Mouse (Mus musculus): ENCODE measurements at regions not wholly inside any gene's neighbourhood (a gene's known extent, or its start where the extent isn't known, plus 50 kb on each side); places are given as distances from the start of the nearest gene placed in this dataset.

DNA sequence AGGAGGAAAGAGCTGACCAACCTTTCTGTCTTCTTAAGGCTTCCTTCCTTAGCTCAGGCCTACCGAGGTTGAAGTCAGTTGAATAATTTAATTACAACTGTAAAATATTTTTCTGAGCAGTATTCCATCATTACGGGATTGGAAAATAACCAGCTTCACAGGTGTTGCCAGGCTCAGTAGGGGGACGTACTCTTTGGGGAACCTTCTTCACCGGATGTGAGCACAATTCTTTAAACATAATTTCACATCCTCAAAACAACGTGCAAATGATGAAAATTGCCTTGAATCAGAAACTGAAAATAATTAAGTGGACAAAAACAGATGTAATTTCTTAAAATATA, 515.9 kb downstream of the Tns3 start:
- DNase-seq, result no peak

DNA sequence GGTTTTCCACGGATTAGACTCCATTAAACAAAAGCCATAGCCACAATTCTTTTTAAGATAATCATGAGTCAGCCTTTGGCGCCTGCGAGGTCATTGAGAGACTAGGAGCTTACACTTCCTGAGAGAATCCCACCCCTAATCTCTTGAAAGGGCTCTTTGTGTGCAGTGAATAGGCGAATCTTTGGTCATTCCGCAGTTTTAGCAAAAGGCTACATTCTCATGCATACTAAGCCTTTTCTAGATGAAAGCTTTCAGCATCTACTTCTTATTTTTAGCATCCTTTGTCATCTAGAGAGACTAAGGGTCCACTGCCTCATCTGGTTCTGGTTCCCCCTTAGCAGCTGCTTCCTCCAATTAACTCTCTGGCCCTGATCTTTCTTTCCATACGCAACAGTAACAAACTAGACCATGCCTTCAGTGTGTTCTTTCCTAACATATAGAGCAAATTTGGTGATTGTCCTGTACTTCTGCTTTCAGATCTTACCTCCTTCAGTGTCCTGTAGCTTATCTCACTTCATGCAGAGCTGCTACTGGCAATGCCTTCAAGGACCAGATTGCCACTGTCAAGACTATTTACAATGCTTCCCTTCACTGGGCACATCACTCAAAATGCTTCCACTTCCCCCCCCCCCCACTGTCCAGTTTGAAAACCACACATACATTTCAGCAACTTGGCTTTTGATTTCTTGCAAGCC, 516.4 kb downstream of the Tns3 start:
- DNase-seq, result no peak

DNA sequence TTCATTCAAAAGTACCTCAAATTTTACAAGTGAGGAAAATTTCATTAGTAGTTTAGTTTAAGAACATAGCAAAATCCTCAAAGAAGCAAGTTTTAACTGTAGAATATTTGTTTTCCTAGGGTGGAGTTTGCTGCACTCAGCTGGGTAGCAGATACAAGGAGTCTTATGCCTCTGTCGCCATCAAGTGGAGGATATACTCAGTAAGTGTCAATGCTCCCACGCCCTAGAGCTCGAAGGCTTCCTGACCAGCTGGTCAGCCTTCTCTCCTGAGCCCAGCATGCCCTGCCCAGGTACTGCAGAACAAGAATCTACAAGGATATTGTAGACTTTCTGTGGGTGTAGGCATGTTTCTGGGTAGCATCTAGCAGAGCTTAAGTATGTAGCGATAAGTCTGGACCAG, 527.0 kb downstream of the Tns3 start:
- DNase-seq, result no peak

DNA sequence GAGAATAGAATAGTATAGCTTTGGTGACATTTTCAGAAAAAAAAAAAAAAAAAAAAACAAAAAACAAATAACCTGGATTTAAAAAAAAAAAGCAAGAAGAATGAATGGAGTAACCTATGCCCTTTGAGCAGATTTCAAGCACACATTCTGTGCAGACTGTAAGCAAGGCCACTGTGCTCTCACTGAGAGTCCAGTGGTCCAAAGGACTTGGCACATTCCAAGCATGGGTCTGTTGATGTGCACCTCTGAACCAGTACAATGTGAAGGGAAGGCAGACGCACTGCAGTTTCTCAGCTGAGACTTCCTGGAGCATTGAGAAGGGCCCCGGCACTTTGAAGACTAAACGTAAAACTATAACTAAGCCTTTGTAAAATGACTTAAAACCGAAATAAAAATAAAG, 527.7 kb downstream of the Tns3 start:
- no peak for DNase-seq

DNA sequence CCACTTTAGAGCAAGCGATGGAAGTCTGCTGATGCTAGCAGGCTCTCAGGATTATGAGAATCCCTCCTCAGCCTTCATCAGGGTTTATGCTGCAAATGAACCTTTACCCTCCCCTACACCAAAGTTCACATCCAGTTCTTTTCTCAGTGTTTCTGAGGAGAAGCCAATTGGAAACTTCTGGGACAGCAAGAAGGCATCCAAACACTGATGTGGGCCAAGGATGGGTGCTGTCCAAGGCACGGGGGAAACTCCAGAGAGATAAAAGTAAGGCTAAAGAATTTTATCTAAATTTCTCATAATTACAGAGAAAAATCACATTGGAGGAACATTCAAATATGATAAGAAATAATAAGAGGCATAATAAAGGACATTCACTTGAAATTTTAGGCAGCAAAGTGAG, 555.0 kb downstream of the Tns3 start:
- DNase-seq, result no peak

DNA sequence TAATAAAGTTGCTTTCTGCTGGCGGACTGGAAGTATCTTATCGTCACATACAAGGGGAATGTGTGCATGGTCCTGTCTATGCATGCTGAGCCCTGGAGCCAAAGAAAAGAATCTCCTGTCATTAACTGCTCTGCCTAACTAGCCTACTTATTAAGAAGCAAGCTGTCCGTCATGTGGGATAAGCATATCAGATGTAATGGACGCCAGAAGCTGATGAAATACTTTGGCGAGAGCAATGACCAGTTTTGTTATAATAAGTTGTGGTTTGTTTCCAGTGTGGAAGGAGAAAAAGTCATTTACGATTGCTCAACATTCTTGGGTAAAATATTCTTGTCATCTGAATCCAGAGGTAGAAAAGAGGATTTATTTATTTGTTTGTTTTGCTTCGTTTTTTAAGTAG, 563.2 kb downstream of the Tns3 start:
- DNase-seq, result no peak

DNA sequence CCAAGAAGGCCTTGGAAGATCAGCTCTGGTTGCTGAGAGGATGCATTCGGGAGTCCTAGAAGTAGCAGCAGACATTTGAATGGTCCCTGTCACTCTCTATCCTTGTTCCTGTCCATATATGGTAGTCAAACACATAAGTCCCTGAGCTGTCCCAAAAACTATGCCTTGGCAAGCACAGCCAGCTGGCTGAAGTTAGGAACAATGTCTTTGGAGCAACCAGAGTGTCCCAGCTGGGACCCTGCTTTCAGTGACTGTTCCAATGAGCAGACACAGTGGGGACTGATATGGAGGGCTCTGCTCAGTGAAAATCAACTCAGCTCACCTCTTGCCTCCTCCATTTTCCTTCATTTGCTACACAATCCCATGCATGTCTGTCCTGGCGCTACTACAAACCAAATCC, 580.0 kb downstream of the Tns3 start:
- DNase-seq, result no peak

DNA sequence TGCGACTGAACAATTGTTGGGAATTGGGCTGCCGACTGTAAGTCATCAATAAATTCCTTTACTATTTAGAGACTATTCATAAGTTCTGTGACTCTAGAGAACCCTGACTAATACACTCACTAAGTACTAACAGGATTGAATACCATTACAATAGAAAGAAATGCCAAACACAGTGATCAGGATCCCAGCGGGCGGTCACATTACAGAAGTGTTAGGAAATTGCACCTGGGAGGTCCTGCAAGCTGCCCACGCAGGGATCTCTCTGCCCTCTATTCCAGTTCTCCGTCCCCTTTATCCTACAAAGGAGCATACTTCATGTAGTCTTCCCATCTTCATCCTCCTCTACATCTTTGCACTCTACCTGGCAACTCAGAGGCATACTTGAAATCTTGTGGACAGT, 581.5 kb downstream of the Tns3 start:
- DNase-seq, result no peak

DNA sequence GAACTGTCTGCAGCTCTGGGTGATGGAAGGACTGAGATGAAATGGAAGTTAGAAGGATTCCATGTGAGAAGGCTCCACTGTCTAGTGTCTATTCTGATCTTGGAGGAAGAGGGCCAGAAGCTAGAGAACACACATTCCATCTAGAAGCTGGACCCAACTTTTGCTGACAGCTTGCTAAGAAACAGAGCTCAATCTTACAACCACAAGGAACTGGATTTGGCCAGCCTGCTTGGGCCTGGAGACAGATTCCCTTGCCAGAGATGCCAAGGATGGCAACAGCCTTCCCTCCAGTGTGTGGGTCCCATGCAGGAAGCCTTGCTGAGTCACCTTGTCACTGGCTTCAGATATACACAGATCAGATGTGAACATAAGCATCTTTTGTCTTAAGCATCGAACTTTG, 591.0 kb downstream of the Tns3 start:
- DNase-seq, result no peak

DNA sequence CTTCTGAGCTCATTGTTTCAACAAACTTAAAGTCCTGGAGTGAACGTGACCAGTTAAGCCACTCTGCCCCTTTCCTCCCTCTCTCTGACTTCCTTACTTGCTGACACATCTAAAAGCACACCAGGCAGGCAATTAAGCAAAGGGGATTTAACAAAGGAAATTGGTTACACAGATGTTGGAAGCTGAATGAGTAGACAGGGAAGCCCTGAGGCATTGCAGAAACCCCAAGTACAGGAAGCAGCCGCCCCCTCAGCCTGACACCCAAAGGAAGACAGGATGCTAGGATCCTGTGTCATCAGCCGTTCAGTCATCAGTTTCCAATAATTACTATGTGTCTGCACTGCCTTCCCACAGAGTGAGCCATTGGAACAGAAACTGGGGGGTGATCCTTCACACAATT, 595.5 kb downstream of the Tns3 start:
- DNase-seq, result no peak

DNA sequence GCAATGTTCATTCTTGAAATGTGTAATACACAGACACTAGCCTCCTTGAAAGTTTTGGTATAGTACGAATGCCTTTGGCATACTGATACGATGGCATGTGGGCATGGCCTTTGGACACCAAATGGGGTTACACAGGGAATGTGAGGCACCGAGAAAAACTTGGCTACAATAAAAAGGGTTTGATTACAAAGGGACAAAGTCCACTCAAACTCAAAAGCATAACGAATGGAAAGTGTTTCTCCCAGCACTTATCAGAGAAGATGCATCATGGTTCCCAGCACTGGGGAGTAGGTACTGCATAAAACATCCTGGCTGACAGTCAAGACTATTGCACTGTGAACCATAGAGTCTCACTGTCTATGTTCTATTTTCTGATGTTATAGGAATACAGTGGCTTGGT, 597.0 kb downstream of the Tns3 start:
- DNase-seq, result no peak

DNA sequence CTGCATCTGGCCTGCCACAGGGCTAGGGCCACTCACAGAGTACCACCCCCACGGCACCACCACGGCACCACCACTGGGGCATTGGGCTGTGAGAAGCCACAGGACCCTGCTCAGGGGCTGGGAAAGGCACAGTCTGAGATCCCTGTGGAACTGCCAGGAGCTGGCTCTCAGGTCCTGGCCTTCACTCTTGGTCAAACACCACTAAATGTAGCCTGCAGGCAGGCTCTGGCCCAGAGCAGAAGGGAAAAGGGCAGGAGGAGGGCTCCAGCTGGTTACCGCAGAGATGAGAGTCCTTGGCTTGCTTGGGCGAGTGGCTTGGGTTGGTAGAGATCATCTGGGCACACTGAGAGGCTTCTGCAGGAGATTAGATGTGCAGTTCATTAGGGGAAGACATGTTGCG, 598.5 kb downstream of the Tns3 start:
- DNase-seq, result peak; percentile 42

DNA sequence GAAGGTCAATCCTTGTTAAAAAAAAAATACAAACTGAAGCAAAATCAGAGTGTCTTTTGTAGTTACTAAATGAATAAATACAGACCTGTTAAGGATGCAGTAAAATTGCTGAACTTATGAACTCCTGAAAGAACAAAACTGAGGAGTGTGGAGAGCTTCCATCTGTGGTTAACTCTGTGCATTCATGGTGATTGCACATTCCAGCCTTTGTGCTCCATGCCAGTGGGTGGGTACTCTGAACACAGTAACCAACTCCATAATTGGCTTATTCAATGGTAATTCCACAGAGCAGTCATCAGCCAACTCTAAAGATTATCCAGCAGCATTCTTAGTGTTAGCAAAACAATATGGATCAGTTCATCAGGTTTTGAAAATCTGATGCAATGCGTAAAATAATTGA, 599.2 kb downstream of the Tns3 start:
- DNase-seq, result no peak

DNA sequence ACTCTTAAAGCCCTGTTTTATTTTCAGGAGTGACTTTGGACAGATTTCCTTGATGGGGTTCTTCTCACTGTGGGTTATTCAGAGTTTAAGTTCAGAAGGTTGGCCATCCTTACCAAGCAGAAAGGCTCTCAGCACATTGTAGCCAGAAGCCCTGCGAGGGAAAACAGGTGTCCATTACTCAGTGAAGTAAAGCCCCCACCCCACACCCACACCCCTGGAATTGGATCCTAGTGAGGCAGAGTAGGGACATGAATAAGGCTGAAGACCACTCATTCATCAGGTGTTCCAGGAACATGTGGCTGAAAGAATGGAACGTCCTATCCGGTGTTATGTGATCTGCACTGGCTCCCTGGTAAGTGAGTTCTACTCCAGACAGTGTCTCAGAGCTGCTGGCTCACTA, 602.3 kb downstream of the Tns3 start:
- DNase-seq, result no peak

DNA sequence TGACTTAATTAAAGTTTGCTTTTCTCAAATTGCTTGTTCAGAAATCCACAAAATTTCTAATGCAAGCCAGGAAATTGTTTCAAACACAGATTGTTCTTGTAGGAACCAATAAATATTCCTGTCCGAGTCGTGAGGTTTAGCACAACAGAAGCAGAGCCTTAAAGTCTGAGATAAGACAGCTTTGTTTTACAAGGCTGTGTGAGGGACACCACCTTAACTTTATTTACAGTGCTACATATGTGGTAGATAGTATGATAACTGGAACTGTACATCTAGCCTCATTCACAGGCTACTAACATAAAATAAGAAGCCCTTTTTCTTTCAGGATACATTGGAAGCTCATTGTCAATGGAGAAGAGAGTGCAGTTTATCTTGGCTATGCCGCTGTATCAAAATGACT, 602.8 kb downstream of the Tns3 start:
- DNase-seq, result no peak

DNA sequence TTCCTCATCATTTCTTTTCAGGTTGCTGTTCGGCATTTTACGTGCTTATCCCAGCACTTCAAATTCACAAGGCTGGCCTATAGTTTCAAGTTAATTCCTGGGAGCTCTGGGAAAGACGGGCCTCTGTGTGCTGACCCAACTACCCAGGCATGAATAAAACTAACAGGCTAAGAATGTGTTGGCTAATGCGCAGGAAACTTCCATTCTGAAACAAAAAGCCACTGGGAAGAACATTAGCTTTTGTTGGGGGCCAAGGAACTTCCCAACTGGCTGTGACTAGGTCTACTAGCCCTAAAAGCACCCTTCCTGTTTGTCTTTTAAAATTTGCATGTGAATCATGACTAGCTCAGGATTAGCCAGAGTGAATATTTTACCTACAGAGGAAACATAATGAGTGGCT, 612.8 kb downstream of the Tns3 start:
- no peak for DNase-seq

DNA sequence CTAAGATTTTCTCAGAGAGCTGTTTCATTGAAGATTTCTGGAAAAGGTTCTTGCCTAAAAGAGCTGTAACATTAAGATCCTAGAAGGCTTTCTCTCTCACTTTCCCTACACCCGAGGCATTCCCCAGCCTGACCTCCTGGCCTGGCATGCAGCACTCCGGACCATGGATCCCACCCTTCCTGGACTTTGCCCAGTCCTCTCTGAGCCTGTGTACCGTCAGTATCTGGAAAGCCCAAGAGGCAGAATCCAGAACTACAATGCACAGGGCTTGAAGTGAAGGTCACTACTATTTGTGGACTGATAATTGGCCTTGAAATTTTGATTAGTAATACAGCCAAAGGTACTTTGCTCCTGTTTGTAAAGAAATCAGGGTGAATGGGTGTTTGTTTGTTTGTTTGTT, 619.2 kb downstream of the Tns3 start:
- no peak for DNase-seq

DNA sequence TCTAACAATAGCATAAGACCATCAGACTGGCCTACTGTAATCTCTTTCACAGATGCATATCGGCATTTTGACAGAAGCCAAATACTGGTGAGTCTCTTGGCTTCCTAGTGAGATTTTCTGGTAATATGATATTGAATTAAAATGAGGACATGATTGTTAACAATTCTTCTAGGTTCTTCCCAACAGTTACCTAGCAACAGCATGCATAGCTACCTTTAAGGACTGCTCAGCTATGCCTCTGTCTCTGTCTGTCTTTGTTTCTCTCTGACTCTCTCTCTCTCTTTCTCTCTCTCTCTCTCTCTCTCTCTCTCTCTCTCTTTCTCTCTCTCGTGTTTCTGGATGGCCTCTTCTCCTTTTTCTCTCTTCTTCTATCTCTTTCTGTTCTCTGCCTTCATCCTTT, 634.2 kb downstream of the Tns3 start:
- no peak for DNase-seq

DNA sequence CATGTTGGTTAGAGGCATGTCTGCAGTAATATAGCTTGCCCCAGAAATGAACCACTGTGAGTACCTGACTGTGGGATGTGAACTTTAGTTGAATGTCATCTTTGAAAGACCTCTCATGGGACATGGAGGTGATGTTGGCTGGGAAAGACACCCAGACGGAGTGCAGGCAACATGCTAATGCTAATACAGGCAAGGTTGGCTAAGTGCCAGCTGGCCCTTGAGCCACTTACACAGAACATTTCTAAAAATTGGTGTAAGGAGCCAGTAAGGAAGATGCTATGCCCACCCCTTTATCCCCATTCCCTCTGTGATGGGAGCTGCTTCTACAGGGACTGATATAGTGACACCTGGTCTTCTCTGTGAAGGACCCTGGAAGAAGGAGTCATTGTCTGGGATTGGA, 656.5 kb downstream of the Tns3 start:
- DNase-seq, result no peak

DNA sequence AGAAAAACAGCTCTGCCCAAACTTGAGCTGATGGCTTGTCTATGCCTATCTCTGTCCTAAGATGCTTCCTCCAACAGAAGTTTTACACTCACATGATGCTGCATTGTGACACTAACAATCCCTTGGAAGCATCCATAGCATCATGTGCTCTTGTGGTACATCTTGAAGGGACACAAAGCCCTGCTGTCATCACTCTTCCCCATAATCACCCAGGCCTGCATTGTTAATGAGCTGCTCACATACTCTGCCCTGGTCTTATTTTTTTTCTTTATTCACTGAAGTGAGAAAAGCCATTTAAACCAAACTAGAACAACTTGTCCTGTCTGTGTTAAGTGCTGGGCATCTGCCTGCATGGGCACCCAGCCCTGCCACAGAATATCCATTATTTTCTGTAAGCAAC, 683.3 kb downstream of the Tns3 start:
- no peak for DNase-seq

DNA sequence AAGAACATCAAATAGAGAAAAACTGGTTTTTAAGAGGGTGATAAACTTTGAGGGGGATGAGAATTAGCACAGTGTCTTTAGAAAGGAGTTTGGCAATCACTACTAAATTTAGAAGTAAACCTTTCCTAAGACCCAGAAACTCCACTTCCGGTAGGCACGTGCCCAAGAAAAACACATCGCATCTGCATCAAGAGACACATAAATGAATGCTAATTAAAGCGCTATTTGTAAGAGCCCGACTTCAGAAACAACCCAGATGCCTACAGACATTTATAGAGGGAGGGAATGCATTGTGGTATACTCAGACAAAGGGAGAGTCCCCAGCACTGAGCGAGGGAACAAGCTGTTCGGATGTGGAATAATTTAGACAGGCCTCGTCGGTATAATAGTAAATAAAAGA, 688.5 kb downstream of the Tns3 start:
- DNase-seq, result no peak

DNA sequence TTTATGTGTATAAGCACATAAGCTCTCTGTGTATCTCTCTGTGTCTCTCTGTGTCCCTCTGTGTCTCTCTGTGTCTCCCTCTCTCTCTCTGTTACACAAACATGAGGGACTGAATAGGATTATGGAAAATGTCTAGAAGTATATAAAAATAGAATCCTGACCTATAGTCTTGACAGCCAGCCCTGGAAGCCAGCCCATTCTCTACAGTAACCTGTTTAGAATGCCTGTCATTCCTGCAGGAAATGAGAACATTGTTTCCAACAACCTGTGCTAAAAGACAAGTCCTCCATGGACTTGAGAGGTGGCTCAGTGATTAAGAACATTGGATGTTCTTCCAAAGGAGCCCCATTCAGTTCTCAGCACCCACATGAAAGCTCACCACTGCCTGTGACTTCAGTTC, 714.4 kb downstream of the Tns3 start:
- DNase-seq, result no peak

DNA sequence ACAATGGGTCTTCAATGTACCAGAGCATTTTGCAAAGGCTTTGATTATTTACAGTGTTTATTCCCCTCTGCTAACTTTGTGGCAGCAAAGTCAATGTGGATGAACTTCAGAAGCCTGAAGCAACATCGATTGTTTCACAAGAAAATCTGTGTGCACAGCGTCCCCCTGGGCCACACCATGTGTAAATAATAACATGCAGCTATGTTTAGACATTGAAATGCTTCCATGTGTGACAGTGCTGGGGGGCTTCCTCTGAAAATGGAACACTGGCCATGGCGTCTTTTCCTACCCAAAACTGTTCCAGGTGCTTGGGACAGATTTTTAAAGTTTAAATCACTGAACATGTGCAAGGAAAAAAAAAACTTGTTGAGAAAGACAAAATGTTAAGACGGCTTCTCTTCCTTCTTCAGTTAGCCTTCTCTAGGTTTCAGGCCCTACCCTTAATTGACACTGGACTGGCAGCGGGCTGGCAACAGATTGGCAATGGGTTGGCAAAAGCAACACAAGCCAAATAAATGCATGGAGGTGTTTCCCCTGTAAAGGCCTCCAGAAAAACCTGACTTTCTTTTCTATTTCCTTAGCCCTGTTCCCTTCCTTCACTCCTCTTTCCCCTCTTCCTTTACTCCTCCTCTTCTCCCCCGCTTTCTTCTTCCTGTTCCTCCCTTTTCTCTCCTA, 715.0 kb downstream of the Tns3 start:
- no peak for DNase-seq

DNA sequence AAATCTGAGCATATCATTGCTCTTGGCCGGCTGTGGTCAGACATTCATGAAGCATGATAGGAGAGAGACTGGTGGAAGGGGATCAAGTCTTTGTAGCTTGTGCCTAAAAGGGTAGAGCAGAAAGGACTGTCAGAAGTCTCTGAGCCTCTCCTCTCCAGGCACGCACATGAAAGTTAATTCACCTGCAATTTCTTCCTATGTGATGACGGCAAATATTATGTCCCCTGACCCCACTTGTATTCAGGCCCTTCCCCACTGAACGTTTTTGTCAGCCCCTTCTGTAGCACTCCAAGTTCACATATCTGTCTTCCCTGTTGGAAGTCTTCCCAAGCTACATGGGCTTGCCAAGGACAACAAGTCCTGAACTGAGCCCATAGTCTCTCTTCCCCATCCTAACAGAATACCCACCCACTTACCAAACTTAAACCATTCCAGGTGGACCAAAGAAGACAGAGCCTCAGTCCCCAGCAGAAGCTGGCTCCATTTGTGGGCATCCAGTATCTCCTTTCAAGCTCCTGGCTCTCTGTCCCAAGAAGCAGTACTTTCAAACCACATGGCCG, 719.3 kb downstream of the Tns3 start:
- no peak for DNase-seq

DNA sequence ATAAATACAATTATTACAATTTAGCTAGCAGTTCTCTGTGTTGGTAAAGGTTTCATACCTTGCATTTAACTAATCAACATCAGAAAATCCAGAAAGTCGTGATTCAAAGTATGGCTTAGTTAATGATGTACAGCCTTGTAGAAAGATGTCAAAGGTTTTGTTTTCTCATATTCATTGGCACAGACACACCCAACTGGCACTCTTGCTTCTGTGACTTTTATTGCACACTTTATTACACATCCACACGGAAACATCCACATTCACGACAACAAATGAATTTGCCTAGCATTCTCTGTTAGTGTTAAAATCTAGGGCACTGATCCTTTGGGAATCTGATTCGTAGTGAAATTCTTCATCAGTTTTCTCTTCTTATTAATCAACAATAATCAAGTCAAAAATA, 720.0 kb downstream of the Tns3 start:
- no peak for DNase-seq
